Mouse (Mus musculus): ENCODE results near the gene Mpzl1. TPM values are rescaled to one million over a fixed set of nuclear protein-coding genes. Genes with fewer than 3 reads are reported as not detected.

Mpzl1 gene
- polyA plus RNA-seq, 1 experiment = 20.7 TPM

DNA sequence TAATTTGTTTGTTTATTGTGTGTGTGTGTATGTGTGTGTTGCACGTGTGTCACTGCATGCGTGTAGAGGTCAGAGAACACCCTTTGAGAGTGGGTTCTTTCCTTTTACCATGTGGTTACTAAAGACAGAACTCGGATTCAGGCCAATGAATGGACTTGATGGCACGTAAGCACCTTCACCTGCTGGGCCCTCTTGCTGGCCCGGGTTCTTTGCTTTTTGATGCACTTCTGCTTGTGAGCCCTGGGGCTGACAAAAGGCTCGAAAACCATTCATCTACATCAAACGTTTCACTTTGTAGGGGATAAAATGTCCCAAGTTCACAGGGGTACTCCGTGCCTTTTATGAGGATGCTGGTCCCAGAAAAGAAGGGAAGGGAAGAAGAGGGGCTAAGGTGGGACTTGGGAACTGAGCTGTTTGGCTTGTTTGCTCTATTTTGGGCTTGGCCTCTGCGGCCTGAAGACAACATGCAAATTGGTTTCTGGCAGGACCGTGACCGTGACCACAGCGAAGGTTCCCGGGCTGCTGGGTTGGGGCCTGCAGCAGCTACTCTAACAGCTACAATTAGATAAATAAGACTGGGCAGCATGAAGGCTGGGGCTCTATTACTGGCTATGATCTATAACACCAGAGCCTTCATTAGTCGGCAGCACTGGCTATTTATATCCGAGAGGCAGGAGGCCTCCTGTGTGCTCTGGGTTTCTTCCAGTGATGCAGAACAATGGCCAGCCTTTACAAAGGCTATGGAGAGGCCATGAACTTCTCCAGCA is 28.3 kb upstream of the Mpzl1 start:
- Histone ChIP-seq H3K27ac (ENCODE audit: control insufficient read depth, insufficient read depth, low read depth, low read length, poor library complexity) (peak overlapping the region; percentile 64; the same call in 1 of the 2 replicates), H3K4me3 (replicated peaks; ENCODE audit: control insufficient read depth, low read depth, low read length) (no peak overlapping the region), H3K4me1 (ENCODE audit: control insufficient read depth, insufficient read depth, low read length) (peaks cover 3% of the 10 kb centered on the region; the same call in 1 of the 2 replicates)
- WGBS = 71% methylated on average over 15 of the region's 15 CpGs
- TF ChIP-seq POLR2A (IDR thresholded peaks at IDR 0.05; ENCODE audit: borderline replicate concordance, control insufficient read depth, low read depth, low read length) (no peak), CTCF (IDR thresholded peaks at IDR 0.05; ENCODE audit: control insufficient read depth, insufficient read depth, low read length) (no peak)

DNA sequence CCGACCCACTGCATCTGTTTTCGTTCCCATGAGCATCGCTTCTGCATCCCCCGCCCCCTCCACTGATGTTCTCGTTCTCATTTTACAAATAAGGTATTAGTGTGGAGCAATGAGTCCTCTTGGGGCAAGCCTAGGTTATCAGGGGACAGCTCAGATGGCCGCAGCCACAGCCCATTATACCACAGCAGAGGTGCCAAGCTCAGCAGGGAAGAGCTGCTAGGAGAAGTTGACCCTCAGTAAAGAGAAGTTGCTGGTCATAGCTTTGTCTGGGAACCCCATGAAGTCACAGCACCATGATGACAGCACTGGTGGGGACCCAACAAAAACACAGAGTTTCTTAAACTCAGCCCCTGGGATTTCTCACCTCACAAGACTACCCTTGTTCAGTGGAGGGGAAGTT is 27.4 kb upstream of the Mpzl1 start:
- H3K4me1 ChIP-seq (ENCODE audit: control insufficient read depth, insufficient read depth, low read length) = peaks cover 3% of the 10 kb centered on the region; the same call in 1 of the 2 replicates
- TF ChIP-seq CTCF (IDR thresholded peaks at IDR 0.05; ENCODE audit: control insufficient read depth, insufficient read depth, low read length) = no peak
- TF ChIP-seq POLR2A (IDR thresholded peaks at IDR 0.05; ENCODE audit: borderline replicate concordance, control insufficient read depth, low read depth, low read length) = no peak
- 76% methylated on average over 6 of the region's 6 CpGs for WGBS

DNA sequence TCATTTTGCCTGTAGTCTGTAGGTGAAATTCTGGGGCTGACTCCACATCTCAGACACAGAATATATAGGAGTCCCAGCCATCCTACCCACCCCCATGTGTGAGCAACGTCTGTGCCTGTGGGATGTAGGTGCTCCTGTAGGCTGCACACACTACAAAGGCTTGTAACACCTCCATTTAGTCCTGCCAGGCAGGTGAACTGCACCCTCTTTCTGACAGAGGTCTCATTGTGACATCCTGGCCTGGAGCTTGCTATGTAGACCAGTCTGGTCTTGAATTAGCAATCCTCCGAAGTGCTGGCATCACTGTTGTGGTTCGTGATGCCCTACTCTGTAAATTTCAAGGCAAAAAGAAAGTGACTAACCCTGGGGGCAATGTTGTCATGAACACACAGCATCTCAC is 26.9 kb upstream of the Mpzl1 start:
- TF ChIP-seq CTCF (IDR thresholded peaks at IDR 0.05; ENCODE audit: control insufficient read depth, insufficient read depth, low read length) (no peak), POLR2A (IDR thresholded peaks at IDR 0.05; ENCODE audit: borderline replicate concordance, control insufficient read depth, low read depth, low read length) (no peak)
- H3K27ac ChIP-seq (ENCODE audit: control insufficient read depth, insufficient read depth, low read depth, low read length, poor library complexity) = no peak overlapping the region
- 60% methylated on average over 3 of the region's 3 CpGs for WGBS
- H3K4me3 ChIP-seq (replicated peaks; ENCODE audit: control insufficient read depth, low read depth, low read length) = no peak overlapping the region
- peaks cover 2% of the 10 kb centered on the region; the same call in 1 of the 2 replicates for H3K4me1 ChIP-seq (ENCODE audit: control insufficient read depth, insufficient read depth, low read length)

More for the DNA sequence above, 27.4 kb upstream of the Mpzl1 start:
- Histone ChIP-seq H3K4me3 (replicated peaks; ENCODE audit: control insufficient read depth, low read depth, low read length) (no peak overlapping the region), H3K27ac (ENCODE audit: control insufficient read depth, insufficient read depth, low read depth, low read length, poor library complexity) (no peak overlapping the region)

- Histone ChIP-seq H3K4me3 (replicated peaks; ENCODE audit: control insufficient read depth, low read depth, low read length) (no peak overlapping the region), H3K4me1 (ENCODE audit: control insufficient read depth, insufficient read depth, low read length) (peaks cover 2% of the 10 kb centered on the region; the same call in 1 of the 2 replicates), H3K27ac (ENCODE audit: control insufficient read depth, insufficient read depth, low read depth, low read length, poor library complexity) (no peak overlapping the region)
- WGBS = 40% methylated on average over 4 of the region's 4 CpGs
- no peak for TF ChIP-seq POLR2A (IDR thresholded peaks at IDR 0.05; ENCODE audit: borderline replicate concordance, control insufficient read depth, low read depth, low read length)
- TF ChIP-seq CTCF (IDR thresholded peaks at IDR 0.05; ENCODE audit: control insufficient read depth, insufficient read depth, low read length) = no peak
Observed at GRCm38 (mm10) chr1:165660774-165661173, 26.4 kb upstream of the Mpzl1 start.

- WGBS = 47% methylated on average over 5 of the region's 5 CpGs
Observed at GRCm38 (mm10) chr1:165658602-165659001, 24.3 kb upstream of the Mpzl1 start.

GRCm38 (mm10) chr1:165655482-165655881 is 21.1 kb upstream of the Mpzl1 start:
- H3K27ac ChIP-seq (ENCODE audit: control insufficient read depth, insufficient read depth, low read depth, low read length, poor library complexity) = no peak overlapping the region
- TF ChIP-seq CTCF (IDR thresholded peaks at IDR 0.05; ENCODE audit: control insufficient read depth, insufficient read depth, low read length) (no peak), POLR2A (IDR thresholded peaks at IDR 0.05; ENCODE audit: borderline replicate concordance, control insufficient read depth, low read depth, low read length) (no peak)
- H3K4me1 ChIP-seq (ENCODE audit: control insufficient read depth, insufficient read depth, low read length) = peaks cover 2% of the 10 kb centered on the region; the same call in 1 of the 2 replicates
- no peak overlapping the region for H3K4me3 ChIP-seq (replicated peaks; ENCODE audit: control insufficient read depth, low read depth, low read length)
- 72% methylated on average over 14 of the region's 14 CpGs for WGBS

More at GRCm38 (mm10) chr1:165658602-165659001, 24.3 kb upstream of the Mpzl1 start:
- TF ChIP-seq CTCF (IDR thresholded peaks at IDR 0.05; ENCODE audit: control insufficient read depth, insufficient read depth, low read length) (peak; percentile 72), POLR2A (IDR thresholded peaks at IDR 0.05; ENCODE audit: borderline replicate concordance, control insufficient read depth, low read depth, low read length) (no peak)
- Histone ChIP-seq H3K4me1 (ENCODE audit: control insufficient read depth, insufficient read depth, low read length) (peaks cover under 1% of the 10 kb centered on the region; the same call in 1 of the 2 replicates), H3K27ac (ENCODE audit: control insufficient read depth, insufficient read depth, low read depth, low read length, poor library complexity) (no peak overlapping the region), H3K4me3 (replicated peaks; ENCODE audit: control insufficient read depth, low read depth, low read length) (no peak overlapping the region)

- no peak overlapping the region for H3K4me3 ChIP-seq (replicated peaks; ENCODE audit: control insufficient read depth, low read depth, low read length)
- 81% methylated on average over 6 of the region's 6 CpGs for WGBS
Observed at GRCm38 (mm10) chr1:165655022-165655421, 20.7 kb upstream of the Mpzl1 start.

GRCm38 (mm10) chr1:165653126-165653885 is 19.0 kb upstream of the Mpzl1 start:
- WGBS = 79% methylated on average over 14 of the region's 14 CpGs
- no peak overlapping the region for H3K27ac ChIP-seq (ENCODE audit: control insufficient read depth, insufficient read depth, low read depth, low read length, poor library complexity)
- H3K4me3 ChIP-seq (replicated peaks; ENCODE audit: control insufficient read depth, low read depth, low read length) = no peak overlapping the region
- TF ChIP-seq CTCF (IDR thresholded peaks at IDR 0.05; ENCODE audit: control insufficient read depth, insufficient read depth, low read length) (no peak), POLR2A (IDR thresholded peaks at IDR 0.05; ENCODE audit: borderline replicate concordance, control insufficient read depth, low read depth, low read length) (no peak)
- H3K4me1 ChIP-seq (ENCODE audit: control insufficient read depth, insufficient read depth, low read length) = peaks cover 2% of the 10 kb centered on the region; the same call in 1 of the 2 replicates

More at GRCm38 (mm10) chr1:165655022-165655421, 20.7 kb upstream of the Mpzl1 start:
- TF ChIP-seq POLR2A (IDR thresholded peaks at IDR 0.05; ENCODE audit: borderline replicate concordance, control insufficient read depth, low read depth, low read length) = no peak
- TF ChIP-seq CTCF (IDR thresholded peaks at IDR 0.05; ENCODE audit: control insufficient read depth, insufficient read depth, low read length) = peak; percentile 41; the same call in 1 of the 2 replicates
- Histone ChIP-seq H3K4me1 (ENCODE audit: control insufficient read depth, insufficient read depth, low read length) (peaks cover 2% of the 10 kb centered on the region; the same call in 1 of the 2 replicates), H3K27ac (ENCODE audit: control insufficient read depth, insufficient read depth, low read depth, low read length, poor library complexity) (no peak overlapping the region)
